Mouse (Mus musculus) liver, embryonic 14.5 days (tissue): ENCODE data around the gene Ino80b. TPM values are rescaled to one million over a fixed set of nuclear protein-coding genes. Genes with fewer than 3 reads are reported as not detected.

Experiments
- ATAC-seq: fragments of 200-750 bp; cut with Nextera tagmentation; 2 replicates; pipeline ENCODE4 v1.8.0; 2017; ENCODE audit warnings: moderate number of reproducible peaks, mild to moderate bottlenecking, moderate library complexity; ENCODE audit not compliant: insufficient read depth
- DNase-seq, 3 experiments: peaks; one replicate each; pipeline ENCODE4 v3.0.0-alpha.2; 2012 to 2013; ENCODE audit warnings: low read depth in 3 of 3, low spot score in 3 of 3
- H3K27ac ChIP-seq: fragments of 300-500 bp; sonication (generic); 2 replicates; pipeline ENCODE4 v1.5.1; 2014; ENCODE audit warnings: moderate library complexity, mild to moderate bottlenecking, control low read depth, inconsistent platforms
- H3K27me3 ChIP-seq: fragments of 300-500 bp; sonication (generic); 2 replicates; pipeline ENCODE4 v1.6.1; 2014; ENCODE audit warnings: mild to moderate bottlenecking, low read length, moderate library complexity; ENCODE audit not compliant: control insufficient read depth, insufficient read depth
- H3K36me3 ChIP-seq: fragments of 300-500 bp; sonication (generic); replicated peaks from 2 replicates; pipeline ENCODE4 v1.6.1; 2014; ENCODE audit warnings: low read depth; ENCODE audit not compliant: control insufficient read depth, insufficient read depth
- H3K4me1 ChIP-seq, 2 experiments: fragments of 200-500 bp in 1 of 2; fragments of 300-500 bp in 1 of 2; sonication (generic) in 1 of 2; replicated peaks; 2 replicates each; pipeline ENCODE4 v1.6.1; 2012 to 2014; ENCODE audit warnings: antibody characterized with exemption in 1 of 2, inconsistent platforms in 1 of 2, low read length in 1 of 2; ENCODE audit not compliant: control insufficient read depth in 2 of 2, insufficient read depth in 2 of 2
- H3K4me2 ChIP-seq: fragments of 300-500 bp; sonication (generic); 2 replicates; pipeline ENCODE4 v1.6.1; 2014; ENCODE audit warnings: low read depth, mild to moderate bottlenecking, control low read depth, moderate library complexity
- H3K4me3 ChIP-seq, 2 experiments: fragments of 200-500 bp in 1 of 2; fragments of 300-500 bp in 1 of 2; sonication (generic) in 1 of 2; 2 replicates each; pipeline ENCODE4 v1.5.1; 2012 to 2014; ENCODE audit warnings: low read depth in 2 of 2, low read length in 2 of 2, mild to moderate bottlenecking in 2 of 2, control low read depth in 1 of 2, inconsistent platforms in 1 of 2, moderate library complexity in 1 of 2; ENCODE audit not compliant: insufficient read depth in 1 of 2
- H3K9ac ChIP-seq: fragments of 300-500 bp; sonication (generic); replicated peaks from 2 replicates; pipeline ENCODE4 v1.6.1; 2014; ENCODE audit warnings: mild to moderate bottlenecking, control low read depth, moderate library complexity
- H3K9me3 ChIP-seq: fragments of 300-500 bp; sonication (generic); 2 replicates; pipeline ENCODE4 v1.6.1; 2016; ENCODE audit warnings: low read length, mixed read lengths; ENCODE audit not compliant: control insufficient read depth
- CTCF ChIP-seq: IDR thresholded peaks from 2 replicates; pipeline ENCODE4 v1.5.1; 2016; ENCODE audit warnings: antibody characterized with exemption, low read depth, control low read depth
- EP300 ChIP-seq: IDR thresholded peaks from 2 replicates; pipeline ENCODE4 v1.6.1; 2016; ENCODE audit warnings: antibody characterized with exemption, low read depth
- WGBS: fragments of 180-500 bp; shearing (Covaris S2); extraction: QIAGEN DNeasy Blood & Tissue Kit; methylation state at CpG from one replicate; pipeline ENCODE4 v1.1.7; 2014; ENCODE audit not compliant: insufficient replicate concordance; 5-methylcytosine and 5-hydroxymethylcytosine counted together
- polyA plus RNA-seq, 2 experiments: library from polyadenylated mRNA; depleted of rRNA in 1 of 2; stranded (reverse) in 1 of 2; unstranded in 1 of 2; fragments of >200 nt; fragmentation: Nextera tagmentation in 1 of 2; extraction: Ambion mirVana in 1 of 2; gene quantifications; 2 replicates each; pipeline versions ENCODE4 v1.2.1 to v1.2.3; 2012 to 2014

Ino80b gene
- polyA plus RNA-seq, 2 experiments: 4.4 to 11.6 TPM

DNA sequence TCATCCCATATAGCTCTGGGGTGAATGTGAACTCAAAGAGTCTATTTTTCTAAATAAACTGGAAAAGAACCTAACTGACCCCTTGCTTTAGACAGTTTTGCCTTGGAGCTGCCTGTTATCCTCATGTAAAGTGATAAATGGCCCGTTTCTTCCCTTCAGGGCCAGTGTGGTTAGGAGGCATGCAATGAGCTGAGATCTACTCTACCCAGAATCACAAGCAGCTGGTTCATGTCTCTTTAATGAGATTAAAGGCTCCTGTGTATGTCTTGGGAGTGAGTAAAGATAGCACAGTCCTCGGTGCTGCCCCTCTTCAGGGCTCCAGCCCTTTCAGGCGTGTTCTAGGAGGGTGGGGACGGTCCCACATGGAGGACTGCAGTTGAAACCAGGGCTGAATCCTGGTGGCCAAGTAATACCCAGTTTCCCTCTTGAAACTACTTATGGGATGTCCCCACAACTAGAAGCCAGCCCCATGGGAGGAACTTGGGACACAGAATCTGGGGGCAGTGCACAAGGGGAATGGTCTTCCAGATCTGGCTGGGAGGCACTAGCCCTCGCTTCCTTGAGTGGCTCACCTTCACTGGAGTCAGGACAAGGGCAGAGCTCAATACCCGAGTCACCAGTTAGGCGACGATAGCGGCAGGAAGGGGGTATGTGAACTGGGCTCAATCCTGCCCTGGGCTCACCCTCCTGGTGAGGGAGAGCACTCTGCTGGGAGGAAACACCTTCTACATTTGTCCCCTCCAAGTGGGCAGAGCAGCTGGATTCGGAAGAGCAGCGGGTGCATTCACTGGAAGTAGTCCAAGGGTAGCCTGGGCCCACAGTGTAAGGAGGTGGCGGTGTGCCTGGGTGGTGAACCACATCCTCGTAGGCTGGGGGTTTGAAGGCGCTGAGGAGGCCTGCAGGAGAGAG, 6.2 kb downstream of the Ino80b start:
- no peak overlapping the region for H3K4me3 ChIP-seq
- H3K4me2 ChIP-seq: no peak overlapping the region; the same call in 1 of the 2 replicates
- H3K27me3 ChIP-seq: no peaks in the 10 kb centered on the region
- H3K9ac ChIP-seq: no peak overlapping the region
- 63% methylated on average over 14 of the region's 14 CpGs for WGBS
- H3K9me3 ChIP-seq: no peaks in the 10 kb centered on the region
- H3K36me3 ChIP-seq: peaks cover 4% of the 10 kb centered on the region
- peaks cover 22 to 32% of the 10 kb centered on the region in 2 experiments for H3K4me1 ChIP-seq
- no peak for TF ChIP-seq CTCF
- TF ChIP-seq EP300: no peak
- DNase-seq (no peak), ATAC-seq (no peak)
- H3K27ac ChIP-seq: no peak overlapping the region

DNA sequence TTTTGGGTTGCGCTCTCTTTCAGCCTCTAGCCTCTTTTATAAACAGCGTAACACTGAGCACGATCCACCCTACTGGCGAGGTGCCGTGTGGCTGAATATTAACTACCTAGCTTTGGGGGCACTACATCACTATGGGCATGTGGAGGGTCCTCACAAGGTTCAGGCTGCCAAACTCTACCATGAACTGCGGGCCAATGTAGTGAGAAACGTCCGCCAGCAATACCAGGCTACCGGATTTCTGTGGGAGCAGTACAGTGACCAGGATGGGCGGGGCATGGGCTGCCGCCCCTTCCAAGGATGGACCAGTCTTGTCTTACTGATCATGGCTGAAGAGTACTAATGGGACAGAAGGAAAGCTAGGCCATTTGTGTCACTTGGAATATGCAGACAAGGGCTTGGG, 6.9 kb downstream of the Ino80b start:
- 79% methylated on average over 11 of the region's 11 CpGs for WGBS
- Histone ChIP-seq H3K27me3 (no peaks in the 10 kb centered on the region), H3K4me3 (no peak overlapping the region), H3K27ac (no peak overlapping the region), H3K4me2 (no peak overlapping the region), H3K9ac (no peak overlapping the region), H3K4me1 (peaks cover 22 to 27% of the 10 kb centered on the region in 2 experiments), H3K36me3 (peaks cover 4% of the 10 kb centered on the region), H3K9me3 (no peaks in the 10 kb centered on the region)
- no peak for ATAC-seq
- DNase-seq: no peak
- TF ChIP-seq CTCF (no peak), EP300 (no peak)

DNA sequence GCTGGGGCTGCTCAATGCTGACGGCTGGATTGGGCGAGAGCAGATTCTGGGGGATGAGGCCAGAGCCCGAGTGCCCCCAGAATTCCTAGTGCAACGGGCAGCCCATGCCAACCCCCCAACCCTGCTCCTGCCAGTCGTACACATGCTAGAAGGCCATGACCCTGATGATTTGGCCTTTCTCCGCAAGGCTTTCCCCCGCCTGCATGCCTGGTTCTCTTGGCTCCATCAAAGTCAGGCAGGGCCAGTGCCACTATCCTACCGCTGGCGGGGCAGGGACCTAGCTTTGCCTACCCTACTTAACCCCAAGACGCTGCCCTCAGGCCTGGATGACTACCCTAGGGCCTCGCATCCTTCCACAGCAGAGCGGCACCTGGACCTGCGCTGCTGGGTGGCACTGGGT, 7.6 kb downstream of the Ino80b start:
- H3K4me3 ChIP-seq: no peak overlapping the region
- DNase-seq (no peak), ATAC-seq (no peak)
- no peak for TF ChIP-seq EP300
- no peaks in the 10 kb centered on the region for H3K9me3 ChIP-seq
- no peak overlapping the region for H3K4me2 ChIP-seq
- H3K4me1 ChIP-seq: peaks cover 18 to 24% of the 10 kb centered on the region in 2 experiments
- H3K27ac ChIP-seq: no peak overlapping the region
- H3K36me3 ChIP-seq: peaks cover 4% of the 10 kb centered on the region
- H3K9ac ChIP-seq: no peak overlapping the region
- no peaks in the 10 kb centered on the region for H3K27me3 ChIP-seq
- WGBS: 84% methylated on average over 13 of the region's 13 CpGs

DNA sequence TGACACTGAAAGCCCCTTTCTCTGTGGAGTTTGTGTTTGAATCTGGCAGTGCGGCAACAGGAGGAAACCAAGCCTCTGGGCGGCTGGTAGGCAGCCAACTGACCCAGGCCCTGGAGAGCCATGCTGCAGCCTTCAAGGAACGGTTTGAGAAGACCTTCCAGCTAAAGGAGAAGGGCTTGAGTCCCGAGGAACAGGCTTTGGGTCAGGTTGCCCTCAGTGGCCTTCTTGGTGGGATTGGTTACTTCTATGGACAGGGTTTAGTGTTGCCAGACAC, 8.1 kb downstream of the Ino80b start:
- H3K9me3 ChIP-seq: no peaks in the 10 kb centered on the region
- TF ChIP-seq CTCF (no peak), EP300 (no peak)
- no peak overlapping the region for H3K9ac ChIP-seq
- DNase-seq: no peak
- H3K4me3 ChIP-seq: no peak overlapping the region
- peaks cover 4% of the 10 kb centered on the region for H3K36me3 ChIP-seq
- ATAC-seq: no peak
- peak overlapping the region; percentile 95; the same call in 1 of the 2 replicates for H3K4me2 ChIP-seq
- WGBS: 76% methylated on average over 4 of the region's 4 CpGs
- peaks cover 17 to 20% of the 10 kb centered on the region in 2 experiments for H3K4me1 ChIP-seq
- H3K27me3 ChIP-seq: no peaks in the 10 kb centered on the region
- H3K27ac ChIP-seq: no peak overlapping the region

DNA sequence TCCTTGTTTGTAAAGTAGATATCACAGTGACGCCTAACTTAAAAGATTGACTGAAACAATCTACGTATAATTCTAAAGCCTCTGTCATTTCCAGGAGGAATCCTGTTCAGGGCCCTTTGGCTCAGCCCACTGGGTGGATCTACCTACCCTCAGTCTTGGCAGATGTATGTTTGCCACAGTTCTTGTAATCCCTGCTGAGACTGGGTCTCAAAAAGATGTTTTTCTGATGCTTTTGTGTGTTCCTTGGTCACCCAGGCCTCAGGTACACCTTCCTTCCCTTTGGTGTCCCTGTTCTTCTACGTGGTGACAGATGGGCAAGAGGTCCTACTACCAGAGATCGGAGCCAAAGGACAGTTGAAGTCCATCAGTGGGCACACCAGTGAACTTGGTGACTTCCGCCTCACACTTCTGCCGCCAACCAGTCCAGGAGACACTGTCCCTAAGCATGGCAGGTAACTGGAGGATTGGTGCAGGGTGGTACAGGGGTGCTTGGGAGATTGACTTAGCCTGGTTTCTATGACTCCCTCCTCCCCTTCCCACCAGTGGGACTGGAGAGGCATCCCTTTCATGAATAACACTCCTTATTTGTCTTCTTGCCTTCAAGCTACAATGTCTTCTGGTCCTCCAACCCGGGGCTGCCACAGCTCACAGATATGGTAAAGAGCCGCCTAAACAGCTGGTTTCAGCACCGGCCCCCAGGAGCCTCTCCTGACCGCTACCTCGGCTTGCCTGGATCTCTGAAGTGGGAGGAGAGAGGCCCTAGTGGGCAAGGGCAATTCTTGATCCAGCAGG, 8.7 kb downstream of the Ino80b start:
- 68% methylated on average over 11 of the region's 11 CpGs for WGBS
- Histone ChIP-seq H3K4me1 (peaks cover 17 to 20% of the 10 kb centered on the region in 2 experiments), H3K9ac (peak overlapping the region; percentile 72), H3K4me2 (peak overlapping the region; percentile 95), H3K9me3 (no peaks in the 10 kb centered on the region), H3K36me3 (peaks cover 4% of the 10 kb centered on the region), H3K4me3 (peak overlapping the region; percentile 82 to 84), H3K27ac (peak overlapping the region; percentile 65), H3K27me3 (no peaks in the 10 kb centered on the region)
- TF ChIP-seq CTCF: no peak
- no peak for TF ChIP-seq EP300
- DNase-seq (no peak), ATAC-seq (no peak)
